Mouse (Mus musculus) yolk sac, embryonic 10.5 days (tissue): Measurements from ENCODE around the gene Mif.
A peak's percentile ranks its signal among the peaks of the same experiment; 100 is the strongest.
"Not testable (repeated sequence)": the region's sequence is repeated elsewhere in the genome, so short reads cannot be mapped to it uniquely, and the experiment has no call there.

Experiments
- DNase-seq: peaks from one replicate; pipeline ENCODE4 v3.0.0-alpha.2; 2017; ENCODE audit warnings: low spot score

Mif gene

DNA sequence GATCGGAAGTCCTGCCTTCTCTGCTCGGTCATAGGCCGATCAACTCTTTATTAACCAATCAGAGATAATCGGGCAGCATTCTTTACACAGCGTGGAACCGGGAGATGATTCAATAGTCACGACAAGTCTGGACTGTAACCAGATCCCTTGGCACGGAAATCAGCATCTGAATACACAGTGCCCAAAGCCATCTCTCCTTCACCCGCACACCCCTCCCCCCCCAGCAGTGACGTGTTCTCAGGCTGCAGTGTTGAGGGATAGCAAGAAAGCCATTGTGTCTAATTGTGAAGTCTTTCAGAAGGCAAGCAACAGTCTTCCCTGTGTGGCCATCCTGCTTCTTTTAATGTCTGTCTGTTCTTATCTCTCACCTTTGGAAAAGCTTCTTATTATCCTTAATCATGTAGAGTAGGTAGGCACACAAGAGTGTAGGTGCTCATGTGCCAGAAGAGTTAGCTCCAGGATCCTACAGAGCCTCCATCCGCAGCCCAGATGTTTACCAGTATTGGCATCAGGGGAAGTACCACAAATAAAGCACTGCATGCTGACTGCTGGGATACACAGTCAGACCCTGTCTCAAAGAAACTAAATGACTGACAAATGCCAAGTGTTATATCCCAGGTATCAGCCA lies 13.0 kb upstream of the Mif start:
- DNase-seq, result peak; percentile 70

DNA sequence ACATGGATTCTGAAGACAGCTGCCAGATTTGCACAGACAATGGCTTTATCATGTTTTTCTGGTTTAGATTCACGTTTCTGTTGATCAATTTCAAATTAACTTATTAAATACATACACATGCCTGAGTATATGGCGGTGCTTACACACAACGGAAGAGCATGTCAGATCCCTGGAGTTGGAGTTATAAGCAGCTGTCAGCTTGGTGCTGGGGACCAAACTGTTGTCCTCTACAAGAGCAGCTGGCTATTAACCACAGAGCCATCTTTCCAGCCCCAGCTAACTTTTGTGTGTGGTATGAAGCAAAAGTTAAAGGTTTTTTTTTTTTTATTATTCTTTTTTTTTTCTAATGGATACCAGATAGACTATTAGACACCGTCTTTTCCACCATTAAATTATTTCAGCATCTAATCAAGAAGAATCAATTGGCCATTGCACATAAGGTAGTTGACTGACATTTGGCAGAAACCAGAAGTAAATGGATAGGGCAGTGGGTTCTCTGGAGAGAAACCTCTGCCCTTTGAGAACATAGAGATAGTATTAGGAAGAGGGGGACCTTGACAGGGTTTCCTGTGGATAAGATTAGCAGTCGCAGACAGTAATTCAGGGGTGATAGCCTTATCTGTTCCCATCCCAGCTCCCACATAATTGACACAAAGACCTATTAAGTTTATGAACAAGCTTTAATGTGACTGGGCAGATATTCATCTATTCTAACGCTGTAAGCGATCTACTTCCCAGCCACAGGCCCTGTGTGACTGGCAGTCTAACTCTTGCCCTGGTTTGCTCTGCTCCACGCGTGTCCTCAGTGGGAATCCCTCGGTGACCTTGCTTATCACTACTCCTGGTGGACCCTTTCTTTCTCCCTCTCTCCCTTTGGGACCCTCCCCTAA lies 12.2 kb upstream of the Mif start:
- no peak for DNase-seq

DNA sequence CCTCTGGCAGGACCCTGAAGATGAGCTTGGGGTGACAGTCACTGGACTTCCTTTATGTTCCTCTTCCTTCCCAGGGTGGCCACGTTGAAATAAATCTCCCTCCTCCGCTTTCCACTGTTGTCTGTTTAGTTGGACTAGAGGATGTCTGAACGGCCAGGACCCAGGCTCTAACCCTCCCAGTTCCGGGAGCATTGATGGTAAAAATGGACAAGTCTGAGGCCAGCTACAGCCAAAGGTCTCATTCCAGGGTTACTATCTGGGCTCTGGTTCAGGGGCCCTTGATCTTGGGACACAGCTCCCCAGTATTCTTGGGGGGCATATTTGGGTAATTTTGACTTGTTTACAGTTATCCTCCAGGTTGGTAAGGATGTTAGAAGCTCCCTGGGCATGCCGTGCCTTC lies 1.5 kb upstream of the Mif start:
- DNase-seq, result no peak

DNA sequence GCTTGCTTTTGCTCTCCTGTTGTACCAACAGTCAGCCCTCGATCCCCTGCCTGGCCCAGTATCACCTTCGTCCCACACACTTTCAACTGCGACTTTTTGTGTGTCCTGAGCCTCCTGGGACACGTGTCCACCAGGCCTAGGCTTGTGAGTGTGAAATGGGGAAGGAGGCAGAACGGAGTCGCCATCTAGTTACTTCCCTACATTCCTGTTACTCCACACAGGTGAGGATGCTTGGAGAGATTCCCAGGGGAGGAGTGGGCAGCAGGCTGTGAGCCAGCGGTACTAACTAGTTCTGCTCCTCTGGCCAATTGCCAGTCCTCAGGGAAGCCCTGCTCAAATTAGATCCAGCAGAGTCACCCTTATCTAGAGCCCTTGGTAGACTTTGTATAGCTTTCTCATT lies 706 bp upstream of the Mif start:
- DNase-seq, result no peak

DNA sequence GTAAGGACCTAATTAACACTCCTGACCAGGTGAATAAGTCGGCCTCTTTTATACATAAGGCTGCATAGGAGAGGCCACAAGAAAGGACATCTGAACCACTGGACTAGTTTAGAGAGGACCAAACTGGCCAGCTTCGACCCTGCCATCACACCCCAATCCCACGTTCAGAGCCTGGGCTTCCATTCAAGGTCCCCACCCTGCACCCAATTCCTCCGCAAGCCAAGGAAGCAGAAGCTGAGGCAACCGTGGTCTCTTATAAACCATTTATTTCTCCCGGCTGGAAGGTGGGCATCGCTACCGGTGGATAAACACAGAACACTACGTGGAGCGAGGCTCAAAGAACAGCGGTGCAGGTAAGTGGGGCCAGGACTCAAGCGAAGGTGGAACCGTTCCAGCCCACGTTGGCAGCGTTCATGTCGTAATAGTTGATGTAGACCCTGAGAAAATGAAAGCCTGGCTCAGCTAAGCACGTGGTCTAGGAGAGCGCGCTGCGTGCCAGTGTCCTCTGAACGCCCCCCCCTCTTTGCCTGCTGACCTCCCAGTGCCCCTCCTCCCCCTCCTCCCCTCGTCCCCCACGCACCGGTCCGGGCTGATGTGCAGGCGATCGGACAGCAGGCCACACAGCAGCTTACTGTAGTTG lies 813 bp downstream of the Mif start:
- peak; percentile 83 for DNase-seq

DNA sequence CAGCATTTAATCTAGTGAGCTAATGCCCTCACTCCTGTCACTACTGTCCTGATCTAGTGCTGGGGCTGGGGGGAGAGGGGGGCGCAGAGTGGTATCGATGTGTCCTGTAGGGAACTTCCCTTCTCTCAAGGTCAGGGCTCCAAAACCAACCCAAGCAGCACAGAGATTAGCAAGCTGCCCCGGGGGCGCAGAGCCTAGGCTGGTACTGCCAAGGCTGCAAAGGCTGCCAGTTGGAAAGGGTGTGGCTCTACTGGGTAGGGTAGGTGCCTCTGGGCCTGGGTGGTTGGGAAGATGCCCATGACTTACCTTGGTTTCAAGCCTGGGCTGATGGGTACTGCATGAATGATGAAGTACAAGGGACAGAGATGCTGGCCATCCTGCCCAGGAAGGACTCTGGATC lies 2.4 kb downstream of the Mif start:
- no peak for DNase-seq

DNA sequence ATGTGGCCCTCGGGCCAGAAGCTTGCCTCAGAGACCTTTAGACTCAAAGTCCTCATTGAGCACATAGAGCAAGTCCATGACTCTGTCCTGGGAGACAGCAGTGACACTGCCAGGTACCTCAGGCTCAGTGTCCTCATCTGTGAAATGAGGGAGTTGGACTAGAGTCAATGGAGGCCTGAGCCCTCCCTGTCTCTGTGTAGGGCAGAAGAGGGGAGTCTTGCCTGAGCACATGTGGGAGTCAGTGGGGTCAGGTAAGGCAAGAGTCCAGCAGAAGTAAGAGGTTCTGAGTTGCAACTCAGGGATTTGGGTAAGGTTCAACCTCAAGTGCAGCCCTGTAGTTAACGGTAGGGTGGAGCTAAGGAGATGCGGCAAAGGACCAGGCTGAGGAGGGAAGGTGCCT lies 3.1 kb downstream of the Mif start:
- no peak for DNase-seq

DNA sequence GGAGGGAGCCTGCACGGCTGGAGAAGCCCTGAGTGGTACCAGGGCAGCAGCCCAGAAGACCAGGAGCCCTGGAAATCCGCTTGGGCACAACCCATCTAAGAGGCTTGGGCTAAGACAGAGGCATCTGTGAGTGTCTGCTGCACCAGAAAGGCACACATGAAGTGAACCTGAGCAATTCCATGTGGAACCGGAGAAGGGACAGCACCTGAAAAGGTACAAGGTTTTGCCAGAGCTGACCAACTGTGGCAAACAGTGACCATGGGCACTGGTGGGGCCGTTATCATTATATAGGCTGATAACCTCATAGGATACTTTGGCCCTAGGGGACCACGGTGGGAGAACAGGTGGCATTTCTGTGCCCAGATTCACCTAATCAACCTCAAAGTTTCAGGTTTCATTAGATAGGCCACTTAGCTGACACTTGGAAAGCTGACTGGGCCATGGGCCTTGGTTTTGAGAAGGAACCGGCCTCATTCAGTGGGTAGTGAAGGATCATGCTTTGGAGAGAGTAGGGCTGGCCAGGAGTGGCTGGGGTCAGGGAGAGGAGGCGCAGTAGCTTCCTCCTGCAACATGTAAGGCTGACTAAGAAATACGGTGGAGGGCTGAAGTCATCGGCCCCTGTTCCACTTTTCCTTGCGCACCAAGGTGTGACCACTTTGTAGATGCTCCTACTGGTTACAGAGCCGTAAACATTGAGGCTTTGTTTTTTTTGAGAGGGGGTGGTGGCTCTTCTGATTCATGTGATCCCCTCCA lies 3.7 kb downstream of the Mif start:
- no peak for DNase-seq

DNA sequence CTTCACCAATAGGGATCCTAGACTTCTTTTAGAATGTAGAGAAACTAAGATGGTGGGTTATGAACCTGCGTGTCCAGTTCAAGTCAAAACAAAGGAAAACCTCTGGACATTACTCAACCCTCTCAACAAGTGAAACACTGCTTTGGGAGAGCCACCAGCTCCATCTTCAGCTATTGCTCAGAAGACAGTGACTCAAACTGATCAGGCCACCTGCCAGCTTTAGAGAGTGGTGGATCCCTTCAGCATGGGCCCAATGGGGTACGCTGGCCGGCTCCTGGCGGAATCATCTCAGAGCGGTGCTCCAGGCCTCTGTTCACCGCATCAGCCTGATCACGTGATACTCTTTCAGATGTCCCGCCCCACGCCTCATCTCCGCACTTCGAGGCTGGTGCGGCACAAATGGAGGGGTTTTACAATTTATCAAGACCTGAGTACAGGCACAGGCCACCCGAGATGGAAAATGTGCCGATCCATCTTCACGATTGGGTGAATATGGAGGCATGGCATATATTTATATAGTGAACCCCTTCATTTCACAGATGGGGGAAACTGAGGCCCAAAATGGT lies 4.5 kb downstream of the Mif start:
- DNase-seq, result no peak

DNA sequence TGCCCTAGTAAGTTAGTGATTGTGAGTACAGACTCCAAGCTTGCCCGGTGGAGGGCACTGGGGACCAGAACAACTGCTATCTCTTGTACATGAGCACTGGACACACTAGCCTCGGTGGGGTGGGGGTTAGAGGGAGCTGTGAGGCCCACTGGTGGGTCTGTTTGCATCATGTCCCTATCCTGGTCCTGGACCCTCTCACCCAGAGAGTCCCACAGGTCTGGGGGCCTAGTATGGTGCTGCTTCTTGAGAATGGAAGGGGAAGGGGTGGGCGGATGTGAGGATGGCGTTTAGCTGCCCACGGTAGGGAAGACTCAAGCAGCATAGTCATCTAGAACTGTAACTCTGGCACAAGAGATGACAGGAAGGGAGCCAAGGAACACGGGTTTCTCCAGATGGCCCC lies 5.2 kb downstream of the Mif start:
- no peak for DNase-seq

DNA sequence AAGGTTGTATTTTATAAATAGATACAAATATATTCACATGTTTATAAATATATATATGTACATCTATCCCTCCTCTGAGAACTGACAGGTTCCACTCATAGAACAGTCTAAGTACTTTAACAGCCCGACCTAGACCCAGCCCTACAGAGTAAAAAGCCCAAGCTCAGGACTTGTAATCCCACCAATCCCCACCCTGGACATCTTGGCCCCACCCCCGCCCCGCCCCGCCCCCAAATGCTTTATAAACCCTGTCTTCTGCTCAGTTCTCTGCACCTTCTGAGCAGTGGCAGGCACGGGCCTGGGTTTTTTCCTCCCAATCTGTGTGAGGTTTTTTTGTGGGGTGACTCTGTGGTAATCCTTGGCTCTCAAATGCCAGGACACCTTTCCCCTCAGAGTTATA lies 5.9 kb downstream of the Mif start:
- DNase-seq, result no peak

DNA sequence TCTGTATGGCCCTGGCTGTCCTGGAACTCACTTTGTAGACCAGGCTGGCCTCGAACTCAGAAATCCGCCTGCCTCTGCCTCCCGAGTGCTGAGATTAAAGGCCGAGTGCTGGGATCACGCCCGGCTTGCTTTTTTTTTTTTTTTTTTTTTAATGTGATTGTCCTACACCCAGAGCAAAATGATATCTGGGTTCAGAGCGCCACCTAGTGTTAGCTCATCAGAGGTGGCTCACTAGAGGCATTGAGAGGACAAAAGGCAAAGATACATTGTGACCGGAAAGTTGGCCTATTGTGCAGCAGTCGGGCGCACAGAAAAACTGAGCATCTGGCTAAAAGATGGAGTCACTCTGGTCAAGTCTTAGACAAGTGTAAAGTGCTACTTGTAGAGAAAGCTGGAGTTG lies 6.6 kb downstream of the Mif start:
- DNase-seq, result peak; percentile 83

DNA sequence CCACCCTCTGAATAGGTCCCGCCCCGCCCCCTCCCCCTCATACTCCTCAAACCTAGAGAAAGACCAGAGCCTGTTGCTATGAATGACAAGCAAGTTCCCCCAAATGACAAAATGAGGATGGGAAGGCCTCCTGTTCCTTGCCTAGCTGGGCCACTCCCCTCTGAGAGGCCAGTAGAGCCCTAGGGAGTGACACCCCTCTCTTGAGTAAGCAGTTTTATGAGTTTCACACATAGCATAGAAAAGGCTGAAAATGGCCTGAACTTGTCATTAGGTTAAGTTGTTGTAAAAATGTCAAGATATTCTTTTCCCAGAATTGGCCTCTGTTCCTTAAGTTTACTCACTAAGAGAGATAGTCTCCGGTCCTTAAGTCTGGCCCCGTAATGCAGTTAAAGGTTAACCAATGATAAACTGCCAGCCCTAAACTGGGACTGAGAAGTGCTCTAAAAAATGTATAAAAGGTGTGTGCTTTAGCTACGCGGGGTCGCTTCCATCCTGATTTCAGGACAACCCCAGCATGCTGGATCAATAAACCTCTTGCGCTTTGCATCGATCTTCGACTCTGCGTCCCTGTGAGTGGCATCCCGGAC lies 7.4 kb downstream of the Mif start:
- DNase-seq, result peak; percentile 70

DNA sequence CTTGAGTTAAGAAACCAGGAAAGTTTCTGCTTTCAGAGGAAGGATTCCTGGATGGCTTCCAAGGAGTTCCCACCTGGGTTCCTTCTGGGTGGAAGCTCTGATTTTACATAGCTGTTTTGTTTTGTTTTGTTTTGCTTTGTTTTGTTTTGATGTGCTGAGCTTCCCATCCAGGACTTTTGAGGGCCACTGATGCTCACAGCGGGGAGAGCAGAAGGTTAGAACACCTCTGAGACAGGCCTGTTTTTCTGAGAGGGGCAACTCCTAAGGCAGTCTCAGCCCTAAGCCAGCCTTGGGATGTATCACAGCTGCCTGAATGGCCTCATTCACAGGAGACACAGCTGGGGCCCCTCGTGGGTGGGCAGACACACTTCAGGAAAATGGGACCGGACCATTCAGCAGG lies 8.4 kb downstream of the Mif start:
- no peak for DNase-seq

DNA sequence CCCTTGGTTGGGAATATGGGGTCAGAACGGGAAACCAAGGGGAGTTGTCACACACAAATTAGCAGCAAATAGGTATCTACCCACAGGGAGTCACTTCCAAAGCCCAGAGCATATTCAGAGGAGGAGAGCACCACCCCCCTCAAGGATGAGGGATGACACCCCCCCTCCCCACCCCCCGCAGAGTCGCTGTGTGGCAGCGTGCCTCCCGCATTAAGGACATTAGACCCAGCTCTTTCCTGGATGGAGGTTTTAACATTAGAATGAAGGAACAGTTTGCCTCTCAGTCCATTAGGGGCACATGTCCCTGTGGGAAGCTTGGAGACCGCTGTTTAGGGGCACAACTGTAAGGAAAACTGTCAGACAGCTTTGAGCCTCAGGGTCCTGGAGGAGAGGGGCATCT lies 9.0 kb downstream of the Mif start:
- DNase-seq, result no peak

DNA sequence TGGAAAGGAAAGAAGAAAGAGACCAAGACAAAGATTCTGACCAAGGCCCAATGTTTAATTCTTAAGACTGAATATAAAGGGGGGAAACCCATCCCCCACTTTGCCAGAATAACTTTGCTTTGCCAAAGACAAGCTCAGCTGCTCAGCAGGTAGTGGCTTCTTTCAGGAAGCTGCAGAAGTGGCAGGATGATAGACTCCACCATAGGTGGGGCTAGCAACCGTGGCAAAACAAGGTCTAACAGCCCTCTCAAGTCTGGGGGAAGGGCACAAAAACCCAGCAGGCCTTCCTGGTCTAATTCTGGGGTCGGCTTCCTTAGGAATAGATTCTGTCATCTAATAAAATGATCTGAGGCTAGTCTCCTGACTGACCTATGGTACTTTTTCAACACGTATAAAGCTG lies 11.7 kb downstream of the Mif start:
- DNase-seq, result no peak

DNA sequence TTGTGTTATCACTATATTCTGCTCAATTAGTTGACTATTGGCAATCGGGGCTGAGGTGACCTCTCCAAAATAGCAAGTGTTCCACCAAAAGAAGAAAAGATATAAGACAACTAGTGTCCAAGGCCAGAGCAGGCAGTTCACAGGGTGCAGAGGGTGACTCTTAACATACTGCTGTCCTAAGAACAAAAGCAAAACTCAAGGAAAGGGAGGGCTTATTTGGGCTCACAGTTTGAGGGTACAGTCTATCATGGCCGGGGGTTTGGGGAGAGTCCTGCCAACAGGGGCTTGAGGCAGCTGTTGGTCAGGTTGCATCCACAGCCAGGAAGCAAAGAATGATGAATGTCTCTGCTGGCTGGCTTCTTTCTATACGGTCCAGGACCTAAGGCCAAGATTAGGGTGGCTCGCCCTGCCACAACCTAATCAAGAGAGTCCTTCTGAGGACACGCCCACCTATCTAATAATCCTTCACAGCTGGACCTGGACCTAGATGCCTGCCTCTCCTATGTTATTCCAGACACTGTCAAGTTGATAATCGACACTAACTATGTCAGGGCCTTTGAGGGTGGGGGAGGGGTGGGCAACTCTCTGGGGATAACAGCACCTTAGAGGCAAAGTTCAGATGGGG lies 14.6 kb downstream of the Mif start:
- no peak for DNase-seq

DNA sequence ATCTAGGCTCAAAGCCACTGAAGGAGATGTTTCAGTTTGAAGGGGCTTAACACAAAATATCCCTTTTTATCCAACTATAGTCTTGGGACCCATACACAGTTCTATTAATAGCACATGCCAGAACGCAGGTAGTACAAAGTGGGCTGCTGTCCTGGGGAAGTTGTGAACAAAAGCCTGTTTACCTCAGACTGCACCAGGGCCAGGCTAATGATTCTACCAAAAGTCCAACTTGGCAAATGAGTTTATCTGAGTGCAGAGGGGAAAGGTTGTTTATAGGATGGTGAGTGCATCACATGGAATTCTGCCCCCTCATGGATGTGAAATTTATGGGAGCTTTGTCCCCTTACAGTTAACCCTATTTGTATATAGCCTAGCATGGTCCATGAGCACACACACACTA lies 15.2 kb downstream of the Mif start:
- no peak for DNase-seq

DNA sequence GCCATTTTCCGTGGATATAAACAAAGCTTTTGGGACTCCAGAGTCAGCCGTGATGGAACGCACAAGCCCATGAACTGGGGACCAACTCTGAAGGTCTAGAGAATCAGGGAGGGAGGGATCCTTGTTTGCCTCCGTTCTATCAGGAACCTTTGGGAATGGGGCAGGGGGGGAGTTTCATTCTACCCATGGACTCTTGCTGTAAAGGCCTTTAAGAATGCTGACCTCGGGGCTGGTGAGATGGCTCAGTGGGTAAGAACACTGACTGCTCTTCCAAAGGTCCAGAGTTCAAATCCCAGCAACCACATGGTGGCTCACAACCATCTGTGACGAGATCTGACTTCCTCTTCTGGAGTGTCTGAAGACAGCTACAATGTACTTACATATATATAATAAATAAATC lies 16.1 kb downstream of the Mif start:
- DNase-seq, result not testable (repeated sequence)

DNA sequence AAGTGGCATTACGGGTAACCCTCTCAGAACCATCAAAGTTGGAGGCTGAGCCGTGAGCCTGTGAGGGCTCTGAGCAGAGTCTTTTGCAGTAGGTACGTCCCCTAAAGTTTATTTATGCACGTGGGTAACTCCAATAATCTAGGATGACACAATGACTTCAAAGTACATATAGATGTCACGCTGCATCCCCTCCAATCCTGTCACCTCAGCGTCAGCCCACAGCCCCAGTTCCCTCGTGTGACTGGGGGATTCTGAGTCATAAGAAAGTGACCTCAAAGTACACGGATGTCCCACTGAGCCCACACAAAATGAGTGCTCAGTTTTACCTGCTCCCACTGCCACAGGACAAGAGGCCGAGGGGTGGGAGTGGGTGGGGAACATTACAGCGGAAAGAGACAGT lies 20.9 kb downstream of the Mif start:
- no peak for DNase-seq

DNA sequence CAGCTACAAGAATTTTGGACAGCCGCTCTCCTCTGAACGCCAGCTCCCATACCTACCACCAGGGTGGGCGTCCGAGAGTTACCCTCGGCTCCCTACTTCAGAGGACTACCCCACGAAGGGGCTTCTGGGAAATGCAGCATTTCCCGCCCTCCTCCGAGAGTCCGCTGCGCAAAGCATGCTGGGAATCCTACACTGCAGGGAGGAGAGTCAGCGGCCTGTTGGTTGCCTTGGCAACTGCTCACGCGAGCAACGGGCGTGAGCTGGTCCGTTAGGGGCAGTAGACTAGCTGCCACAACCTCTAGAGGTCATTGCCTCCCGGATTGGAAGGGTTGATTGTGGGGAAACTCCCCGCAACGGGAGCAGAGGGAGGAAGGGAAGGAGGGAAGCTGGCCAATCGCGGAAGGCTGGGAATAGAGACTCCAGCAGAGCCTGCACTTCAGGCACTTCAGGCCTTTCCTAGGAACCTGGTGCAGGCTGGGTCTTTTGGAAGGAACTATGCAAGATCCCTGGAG lies 22.7 kb downstream of the Mif start, which contains the start of gene Gstt2:
TSS of gene Gstt2 (minus strand) at position 177 of the 512 bp plus-strand sequence.
- peak; percentile 98 for DNase-seq
